Mouse (Mus musculus): ENCODE results near the gene Pde2a. TPM values are rescaled to one million over a fixed set of nuclear protein-coding genes. Genes with fewer than 3 reads are reported as not detected.
A peak's percentile ranks its signal among the peaks of the same experiment; 100 is the strongest.

Gene Pde2a
- polyA plus RNA-seq (2015; fragmentation: Nextera tagmentation; extraction: Ambion mirVana): 37.3 and 39.5 TPM in 2 replicates

DNA sequence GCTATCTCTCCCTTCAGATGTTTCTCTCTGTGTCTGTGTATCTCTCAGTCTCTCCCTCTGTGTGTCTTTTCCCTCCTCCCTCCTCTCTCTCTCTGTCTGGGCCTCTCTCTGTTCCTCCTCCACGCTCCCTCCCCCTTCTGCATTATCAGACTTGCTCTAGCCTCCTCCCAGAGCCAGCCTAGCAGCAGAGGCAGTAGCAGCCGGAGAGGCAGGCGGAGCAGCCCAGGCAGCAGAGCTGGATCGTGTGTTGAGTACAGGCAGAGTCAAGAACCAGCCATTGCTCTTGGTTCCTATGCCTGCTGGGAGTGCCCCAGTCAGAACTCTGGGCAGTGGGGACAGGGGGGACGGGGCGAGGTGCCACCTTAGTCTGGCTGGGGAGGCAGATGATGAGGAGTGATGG lies at the start of gene Pde2a:
Gene Pde2a, plus strand, starts transcription at position 163 of the 400 bp plus-strand sequence.
- Histone ChIP-seq H3K4me1 (peaks cover 6% of the 10 kb centered on the region; the same call in 1 of the 2 replicates), H3K9ac (no peak within 1 kb of the TSS), H3K27ac (no peak within 1 kb of the TSS), H3K9me3 (replicated peaks) (no peaks in the 10 kb centered on the region), H3K4me3 (replicated peaks) (no peak within 1 kb of the TSS), H3K36me3 (no peaks in the 10 kb centered on the region), H3K27me3 (peaks cover 27% of the 10 kb centered on the region), H3K4me2 (no peak within 1 kb of the TSS)
- WGBS: 20% methylated on average over 6 of the region's 6 CpGs
- no peak for ATAC-seq (replicated peaks; ENCODE audit: low FRiP score)

DNA sequence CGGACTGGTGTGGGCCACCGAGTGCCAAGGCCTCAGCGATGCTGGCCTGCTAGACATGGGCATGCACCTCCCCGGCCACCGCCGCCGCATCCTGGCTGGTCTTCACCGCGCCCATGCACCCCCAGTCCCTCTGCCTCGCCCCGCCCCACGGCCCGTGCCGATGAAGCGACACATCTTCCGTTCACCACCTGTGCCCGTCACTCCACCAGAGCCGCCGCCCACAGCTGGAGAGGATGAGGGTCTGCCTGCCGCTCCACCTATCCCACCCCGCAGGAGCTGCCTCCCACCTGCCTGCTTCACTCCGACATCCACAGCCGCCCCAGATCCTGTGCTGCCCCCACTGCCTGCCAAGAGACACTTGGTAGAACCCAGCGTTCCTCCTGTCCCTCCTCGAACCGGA lies 48.4 kb upstream of the Pde2a start:
- Histone ChIP-seq H3K27me3 (no peaks in the 10 kb centered on the region), H3K27ac (no peak overlapping the region), H3K36me3 (no peaks in the 10 kb centered on the region), H3K4me3 (replicated peaks) (no peak overlapping the region), H3K4me1 (peaks cover 21% of the 10 kb centered on the region), H3K9ac (no peak overlapping the region), H3K4me2 (no peak overlapping the region), H3K9me3 (replicated peaks) (no peaks in the 10 kb centered on the region)
- 85% methylated on average over 26 of the region's 26 CpGs for WGBS
- ATAC-seq (replicated peaks; ENCODE audit: low FRiP score): no peak

DNA sequence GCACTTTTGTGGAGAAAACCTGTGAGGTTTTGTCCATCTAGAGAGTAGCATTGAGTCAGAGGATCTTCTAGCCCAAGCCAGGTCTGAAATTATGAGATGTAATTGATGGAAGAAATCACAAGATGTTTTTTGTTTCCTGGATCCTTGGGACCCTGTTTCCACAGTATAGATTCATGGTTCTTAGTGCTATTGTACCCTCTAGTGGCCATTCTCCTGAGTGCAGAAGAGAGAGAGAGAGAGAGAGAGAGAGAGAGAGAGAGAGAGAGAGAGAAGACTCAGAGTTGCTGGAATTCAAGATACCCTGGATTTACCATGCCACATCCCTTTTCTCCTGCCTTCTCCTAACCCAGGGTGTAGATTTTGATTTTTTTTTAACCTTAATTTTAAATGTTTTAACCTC lies 47.3 kb upstream of the Pde2a start:
- Histone ChIP-seq H3K4me3 (replicated peaks) (no peak overlapping the region), H3K36me3 (no peaks in the 10 kb centered on the region), H3K27ac (no peak overlapping the region), H3K27me3 (no peaks in the 10 kb centered on the region), H3K4me1 (peaks cover 32% of the 10 kb centered on the region), H3K9me3 (replicated peaks) (no peaks in the 10 kb centered on the region), H3K4me2 (no peak overlapping the region), H3K9ac (no peak overlapping the region)
- ATAC-seq (replicated peaks; ENCODE audit: low FRiP score): 0 out of 2 replicates have a peak, but pooled peaks have one; percentile 37

DNA sequence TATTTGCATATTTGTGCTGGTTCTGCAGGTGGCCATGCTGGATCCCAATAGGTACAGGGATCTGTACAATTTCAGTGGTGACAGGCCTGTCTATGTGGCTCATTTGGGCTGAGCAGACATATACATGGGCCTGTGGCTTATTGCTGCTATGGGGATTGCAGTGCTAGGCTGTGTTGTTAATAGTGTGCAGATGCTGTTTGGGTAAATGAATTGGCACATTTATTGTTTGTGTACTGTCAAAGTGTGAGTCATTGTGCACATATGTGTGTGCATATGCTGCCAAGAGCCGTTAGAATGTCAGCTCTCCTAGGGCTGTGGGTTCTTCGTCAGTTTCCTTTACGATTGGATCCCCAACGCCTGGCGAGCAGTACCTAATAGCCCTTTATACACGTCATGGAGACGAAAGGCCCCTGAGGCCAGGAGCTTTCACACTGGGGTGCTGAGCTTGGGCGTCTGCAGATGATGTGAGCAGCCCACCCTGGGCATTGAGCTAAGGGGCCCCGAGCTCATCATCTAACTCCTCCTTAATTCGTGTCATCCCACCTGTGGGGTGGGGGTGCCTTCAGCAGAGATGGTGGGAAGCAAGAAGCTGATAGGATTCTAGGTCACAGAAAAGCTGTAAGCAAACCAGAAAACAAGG lies 44.7 kb upstream of the Pde2a start:
- Histone ChIP-seq H3K4me1 (peaks cover 41% of the 10 kb centered on the region), H3K27ac (peak overlapping the region; percentile 89), H3K4me3 (replicated peaks) (no peak overlapping the region), H3K9ac (no peak overlapping the region), H3K9me3 (replicated peaks) (no peaks in the 10 kb centered on the region), H3K4me2 (no peak overlapping the region), H3K27me3 (no peaks in the 10 kb centered on the region), H3K36me3 (no peaks in the 10 kb centered on the region)
- 56% methylated on average over 10 of the region's 10 CpGs for WGBS
- ATAC-seq (replicated peaks; ENCODE audit: low FRiP score): no peak

DNA sequence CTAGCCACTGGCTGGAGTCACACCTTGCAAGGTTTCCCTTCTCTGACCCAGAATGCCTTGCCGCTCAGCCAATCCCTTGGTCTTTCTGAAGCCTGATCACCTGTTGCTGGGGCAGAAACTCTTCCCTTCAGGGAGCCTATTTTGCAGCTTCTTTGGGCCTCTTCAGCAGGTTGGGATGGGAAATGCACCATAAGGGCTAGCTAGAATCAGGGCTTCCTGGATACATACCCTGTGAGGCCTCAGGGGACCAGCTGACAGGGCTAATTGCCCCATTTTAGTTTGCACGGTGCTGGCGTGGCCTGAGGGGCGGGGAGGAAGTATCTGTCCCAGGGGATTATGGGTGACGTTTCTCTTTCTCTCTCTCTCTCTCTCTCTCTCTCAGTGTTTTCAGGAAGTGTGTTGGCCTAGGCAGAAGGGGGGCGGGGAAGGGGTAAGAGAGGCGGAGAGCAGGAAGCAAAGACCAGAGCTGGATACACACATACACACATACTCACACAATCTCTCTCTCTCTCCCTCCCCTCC lies 43.7 kb upstream of the Pde2a start:
- H3K36me3 ChIP-seq: no peaks in the 10 kb centered on the region
- 19% methylated on average over 7 of the region's 7 CpGs for WGBS
- peak; percentile 77 for ATAC-seq (replicated peaks; ENCODE audit: low FRiP score)

DNA sequence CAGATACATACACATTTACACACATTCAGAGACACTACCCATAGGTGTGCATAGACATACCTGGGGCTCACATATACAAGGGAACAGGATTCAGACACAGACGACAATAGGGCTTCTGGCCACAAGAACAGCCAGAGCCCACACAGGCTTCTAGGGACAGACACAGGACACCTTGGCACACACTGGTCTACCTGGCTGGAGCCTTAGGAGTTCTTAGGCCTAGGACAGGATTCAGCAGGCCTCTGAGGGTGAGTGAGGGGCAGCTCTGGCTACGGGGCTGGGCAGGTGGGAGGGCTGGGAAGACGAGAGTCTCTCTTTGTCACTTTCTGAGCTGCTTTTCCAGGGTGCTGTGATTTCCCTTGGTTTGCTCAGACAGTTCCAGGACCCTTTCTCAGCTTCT lies 43.2 kb upstream of the Pde2a start:
- peak overlapping the region; percentile 60 for H3K4me2 ChIP-seq
- WGBS: 54% methylated on average over 3 of the region's 3 CpGs
- no peaks in the 10 kb centered on the region for H3K27me3 ChIP-seq
- no peaks in the 10 kb centered on the region for H3K36me3 ChIP-seq
- ATAC-seq (replicated peaks; ENCODE audit: low FRiP score): no peak
- no peaks in the 10 kb centered on the region for H3K9me3 ChIP-seq (replicated peaks)
- peak overlapping the region; percentile 89 for H3K27ac ChIP-seq
- H3K4me1 ChIP-seq: peaks cover 39% of the 10 kb centered on the region
- H3K9ac ChIP-seq: peak overlapping the region; percentile 37; the same call in 1 of the 2 replicates
- H3K4me3 ChIP-seq (replicated peaks): peak overlapping the region; percentile 32

More for the DNA sequence above, 43.7 kb upstream of the Pde2a start:
- Histone ChIP-seq H3K4me3 (replicated peaks) (peak overlapping the region; percentile 32), H3K27me3 (no peaks in the 10 kb centered on the region), H3K4me2 (peak overlapping the region; percentile 60), H3K9ac (0 out of 2 replicates have a peak overlapping the region, but pooled peaks have one; percentile 37), H3K9me3 (replicated peaks) (no peaks in the 10 kb centered on the region), H3K27ac (peak overlapping the region; percentile 89), H3K4me1 (peaks cover 41% of the 10 kb centered on the region)

DNA sequence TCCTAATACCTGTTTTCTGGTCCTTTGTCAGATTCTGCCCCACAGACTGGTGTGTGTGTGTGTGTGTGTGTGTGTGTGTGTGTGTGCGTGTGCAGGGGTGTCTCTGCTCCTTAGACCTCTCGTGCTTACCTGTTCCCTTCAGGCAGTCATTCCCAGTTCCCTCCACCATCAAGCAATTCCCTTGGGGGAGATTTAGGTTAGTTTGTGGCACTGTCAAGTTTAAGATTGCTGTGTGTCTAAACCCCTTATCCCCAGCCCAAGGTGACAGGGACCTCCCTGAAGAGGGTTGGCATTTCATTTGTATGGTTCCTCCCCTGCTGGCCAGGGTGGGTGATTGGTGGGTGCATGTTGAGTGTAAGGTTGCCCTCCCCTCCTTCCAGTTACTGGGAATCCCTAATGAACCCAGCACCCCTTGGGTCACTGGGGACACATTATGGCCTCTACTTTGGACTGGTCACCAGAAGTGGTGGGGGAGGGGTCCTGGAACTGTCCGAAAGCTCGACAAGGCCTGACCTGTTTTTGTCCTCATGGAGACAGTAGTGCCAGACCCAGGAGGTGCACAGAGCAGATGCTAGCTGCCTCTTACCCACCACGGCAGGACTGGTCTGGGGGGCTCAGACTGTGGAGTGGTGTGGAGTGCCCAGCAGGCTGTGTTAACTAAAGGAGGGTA lies 42.6 kb upstream of the Pde2a start:
- Histone ChIP-seq H3K4me2 (peak overlapping the region; percentile 60), H3K9me3 (replicated peaks) (no peaks in the 10 kb centered on the region), H3K36me3 (no peaks in the 10 kb centered on the region), H3K27me3 (no peaks in the 10 kb centered on the region), H3K4me1 (peaks cover 36% of the 10 kb centered on the region), H3K9ac (peak overlapping the region; percentile 29; the same call in 1 of the 2 replicates), H3K4me3 (replicated peaks) (peak overlapping the region; percentile 32), H3K27ac (peak overlapping the region; percentile 89)
- 53% methylated on average over 5 of the region's 5 CpGs for WGBS
- no peak for ATAC-seq (replicated peaks; ENCODE audit: low FRiP score)

DNA sequence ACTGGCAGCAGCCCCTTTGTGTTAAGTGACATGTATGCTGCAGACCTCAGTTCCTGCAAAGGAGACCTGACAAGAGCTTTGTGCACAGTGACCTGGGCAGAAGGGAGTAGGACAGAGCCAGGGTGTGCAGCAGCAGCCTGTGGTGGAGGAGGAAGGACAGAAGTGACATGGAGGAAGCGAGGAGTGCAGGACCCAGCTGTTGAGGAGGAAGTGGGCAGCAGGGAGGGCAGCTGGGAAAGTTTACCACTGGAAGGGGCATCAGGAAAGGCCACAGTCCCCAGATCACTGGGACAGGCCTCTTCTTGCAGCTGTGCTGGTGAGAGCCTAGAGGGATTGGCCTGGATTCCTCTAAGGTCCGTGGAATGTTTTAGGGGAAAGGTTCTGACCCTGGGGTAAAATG lies 41.8 kb upstream of the Pde2a start:
- H3K9ac ChIP-seq: peak overlapping the region; percentile 29; the same call in 1 of the 2 replicates
- H3K9me3 ChIP-seq (replicated peaks): no peaks in the 10 kb centered on the region
- peaks cover 42% of the 10 kb centered on the region for H3K4me1 ChIP-seq
- no peaks in the 10 kb centered on the region for H3K27me3 ChIP-seq
- H3K27ac ChIP-seq: peak overlapping the region; percentile 89
- H3K4me2 ChIP-seq: peak overlapping the region; percentile 60
- 0 out of 2 replicates have a peak overlapping the region, but pooled peaks have one; percentile 32 for H3K4me3 ChIP-seq (replicated peaks)
- WGBS: 58% methylated on average over 2 of the region's 2 CpGs
- H3K36me3 ChIP-seq: no peaks in the 10 kb centered on the region
- ATAC-seq (replicated peaks; ENCODE audit: low FRiP score): no peak

DNA sequence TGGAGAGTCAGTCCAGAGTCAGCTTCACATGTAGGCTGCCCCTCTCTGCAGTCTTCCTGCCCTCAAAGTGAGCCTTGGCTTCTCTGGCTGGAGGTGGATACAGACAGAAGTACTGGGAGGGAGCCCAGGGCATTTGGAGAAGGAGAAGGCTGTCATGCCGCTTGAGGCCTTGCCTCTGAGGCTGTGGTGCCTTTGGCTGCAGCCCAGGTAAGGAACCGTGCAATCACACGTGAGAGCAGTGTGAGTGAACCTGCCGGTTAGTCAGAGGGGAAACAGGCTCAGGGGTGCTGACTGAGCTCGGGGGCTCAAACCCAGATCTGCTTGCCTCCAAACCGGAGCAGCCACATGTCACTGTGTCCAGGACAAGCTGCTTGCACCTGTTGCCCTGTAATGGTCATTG lies 40.0 kb upstream of the Pde2a start:
- Histone ChIP-seq H3K4me3 (replicated peaks) (no peak overlapping the region), H3K4me1 (peaks cover 60% of the 10 kb centered on the region)

DNA sequence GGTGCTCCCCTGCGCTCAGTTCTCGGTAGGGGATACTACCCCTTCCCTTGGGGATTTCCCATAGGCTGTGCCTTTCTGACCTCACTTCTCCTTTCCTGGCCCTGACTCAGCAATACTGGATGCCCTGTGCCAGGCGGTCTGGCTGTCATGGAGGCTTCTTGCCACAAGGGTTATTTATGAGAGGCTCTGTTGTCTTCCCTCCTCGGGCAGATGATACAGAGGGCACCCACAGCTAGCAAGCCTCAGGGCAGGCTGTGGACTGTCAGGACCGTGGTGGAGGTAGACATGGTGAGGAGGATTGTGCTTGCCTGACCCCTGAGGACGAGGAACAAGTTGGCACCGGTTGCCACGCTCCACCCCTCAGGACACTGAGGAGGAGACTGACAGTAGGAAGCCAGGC lies 39.1 kb upstream of the Pde2a start:
- no peaks in the 10 kb centered on the region for H3K9me3 ChIP-seq (replicated peaks)
- no peaks in the 10 kb centered on the region for H3K27me3 ChIP-seq
- no peak overlapping the region for H3K4me2 ChIP-seq
- no peak overlapping the region for H3K9ac ChIP-seq
- ATAC-seq (replicated peaks; ENCODE audit: low FRiP score): no peak
- H3K27ac ChIP-seq: no peak overlapping the region; the same call in 1 of the 2 replicates
- 61% methylated on average over 8 of the region's 8 CpGs for WGBS
- H3K4me3 ChIP-seq (replicated peaks): no peak overlapping the region
- H3K4me1 ChIP-seq: peaks cover 57% of the 10 kb centered on the region
- H3K36me3 ChIP-seq: no peaks in the 10 kb centered on the region

More for the DNA sequence above, 40.0 kb upstream of the Pde2a start:
- Histone ChIP-seq H3K9ac (no peak overlapping the region), H3K9me3 (replicated peaks) (no peaks in the 10 kb centered on the region), H3K36me3 (no peaks in the 10 kb centered on the region), H3K4me2 (no peak overlapping the region), H3K27me3 (no peaks in the 10 kb centered on the region), H3K27ac (no peak overlapping the region)
- 79% methylated on average over 6 of the region's 6 CpGs for WGBS
- no peak for ATAC-seq (replicated peaks; ENCODE audit: low FRiP score)

DNA sequence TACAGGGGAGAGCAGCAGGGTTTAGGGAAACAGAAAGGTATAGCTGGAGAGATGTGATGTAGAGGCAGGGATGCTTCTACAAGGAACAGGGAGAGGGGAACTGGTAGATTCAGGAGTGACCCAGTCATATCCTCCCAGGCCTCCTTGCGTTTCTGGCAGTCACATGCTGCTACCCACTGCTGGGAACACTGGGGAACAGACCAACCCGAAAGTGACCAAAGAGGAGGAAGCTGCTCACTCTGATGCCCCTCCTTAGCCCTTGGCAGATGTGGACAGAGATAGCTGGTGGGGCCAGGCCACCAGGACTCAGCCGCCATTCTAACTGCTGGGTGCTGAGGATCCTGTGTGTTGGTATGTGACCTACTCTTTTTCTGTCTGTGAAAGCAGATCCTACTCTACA lies 37.7 kb upstream of the Pde2a start:
- no peak for ATAC-seq (replicated peaks; ENCODE audit: low FRiP score)
- H3K9ac ChIP-seq: no peak overlapping the region
- WGBS: 77% methylated on average over 3 of the region's 3 CpGs
- H3K27me3 ChIP-seq: no peaks in the 10 kb centered on the region
- H3K4me2 ChIP-seq: no peak overlapping the region
- H3K36me3 ChIP-seq: peaks cover 4% of the 10 kb centered on the region; the same call in 1 of the 2 replicates
- H3K9me3 ChIP-seq (replicated peaks): no peaks in the 10 kb centered on the region
- H3K27ac ChIP-seq: 0 out of 2 replicates have a peak overlapping the region, but pooled peaks have one; percentile 89
- H3K4me1 ChIP-seq: peaks cover 49% of the 10 kb centered on the region
- H3K4me3 ChIP-seq (replicated peaks): no peak overlapping the region

DNA sequence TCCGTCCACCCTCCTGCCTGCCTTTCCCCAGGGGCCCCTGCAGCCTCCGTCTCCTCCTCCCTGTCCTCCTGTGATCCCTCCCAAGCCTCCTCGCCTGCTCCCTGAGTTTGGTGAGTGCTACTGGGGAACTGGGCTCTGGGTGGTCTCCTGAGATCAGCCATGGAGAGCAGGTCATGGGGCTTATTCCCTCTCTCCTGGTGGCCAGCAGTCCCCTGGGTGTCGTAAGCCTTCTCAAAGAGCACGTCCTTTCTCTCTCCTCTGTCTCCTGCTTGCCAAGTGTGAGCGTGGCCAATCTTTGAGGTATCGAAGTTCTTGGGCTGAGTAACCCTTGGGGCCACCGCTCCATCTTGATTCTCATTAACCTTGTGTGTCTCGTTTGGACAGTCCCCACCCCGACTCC lies 36.6 kb upstream of the Pde2a start:
- WGBS: 44% methylated on average over 10 of the region's 10 CpGs
- Histone ChIP-seq H3K9me3 (replicated peaks) (no peaks in the 10 kb centered on the region), H3K36me3 (peaks cover 16% of the 10 kb centered on the region; the same call in 1 of the 2 replicates), H3K27ac (peak overlapping the region; percentile 89), H3K4me2 (peak overlapping the region; percentile 44), H3K4me3 (replicated peaks) (no peak overlapping the region), H3K27me3 (no peaks in the 10 kb centered on the region), H3K9ac (no peak overlapping the region), H3K4me1 (peaks cover 38% of the 10 kb centered on the region)
- ATAC-seq (replicated peaks; ENCODE audit: low FRiP score): peak; percentile 7; the same call in 1 of the 2 replicates
